Mouse (Mus musculus) neural tube, embryonic 11.5 days (tissue): Measurements from ENCODE around the gene Cpa5. TPM values are rescaled to one million over a fixed set of nuclear protein-coding genes. Genes with fewer than 3 reads are reported as not detected.

Experiments
- ATAC-seq: fragments of 200-750 bp; cut with Nextera tagmentation; 2 replicates; pipeline ENCODE4 v1.8.0; 2017; ENCODE audit warnings: moderate number of reproducible peaks, mild to moderate bottlenecking, moderate TSS enrichment, moderate library complexity; ENCODE audit not compliant: insufficient read depth, low FRiP score, low TSS enrichment
- DNase-seq: peaks from one replicate; pipeline ENCODE4 v3.0.0-alpha.2; 2015; ENCODE audit warnings: low spot score
- H3K27ac ChIP-seq: fragments of 300-500 bp; sonication (generic); 2 replicates; pipeline ENCODE4 v1.5.1; 2014; ENCODE audit warnings: low read depth, mild to moderate bottlenecking, low read length
- H3K27me3 ChIP-seq: fragments of 300-500 bp; sonication (generic); 2 replicates; pipeline ENCODE4 v1.6.1; 2014; ENCODE audit warnings: mild to moderate bottlenecking, low read length, mixed read lengths; ENCODE audit not compliant: control insufficient read depth, insufficient read depth
- H3K36me3 ChIP-seq: fragments of 300-500 bp; sonication (generic); 2 replicates; pipeline ENCODE4 v1.6.1; 2014; ENCODE audit warnings: mild to moderate bottlenecking, low read length, moderate library complexity, mixed read lengths; ENCODE audit not compliant: control insufficient read depth, insufficient read depth
- H3K4me1 ChIP-seq: fragments of 300-500 bp; sonication (generic); 2 replicates; pipeline ENCODE4 v1.6.1; 2014; ENCODE audit warnings: low read length, mixed read lengths; ENCODE audit not compliant: control insufficient read depth, insufficient read depth
- H3K4me2 ChIP-seq: fragments of 300-500 bp; sonication (generic); 2 replicates; pipeline ENCODE4 v1.6.1; 2014; ENCODE audit warnings: low read depth, mild to moderate bottlenecking, moderate library complexity
- H3K4me3 ChIP-seq: fragments of 300-500 bp; sonication (generic); 2 replicates; pipeline ENCODE4 v1.5.1; 2014; ENCODE audit warnings: low read depth, low read length
- H3K9ac ChIP-seq: fragments of 300-500 bp; sonication (generic); 2 replicates; pipeline ENCODE4 v1.6.1; 2014; ENCODE audit warnings: mild to moderate bottlenecking, low read length
- H3K9me3 ChIP-seq: fragments of 300-500 bp; sonication (generic); 2 replicates; pipeline ENCODE4 v1.6.1; 2016; ENCODE audit warnings: low read length; ENCODE audit not compliant: control insufficient read depth
- WGBS: fragments of 180-500 bp; shearing (Covaris S2); extraction: QIAGEN DNeasy Blood & Tissue Kit; methylation state at CpG from one replicate; pipeline ENCODE4 v1.1.7; 2014; 5-methylcytosine and 5-hydroxymethylcytosine counted together
- polyA plus RNA-seq: library from polyadenylated mRNA; unstranded; fragments of >200 nt; fragmentation: Nextera tagmentation; extraction: Ambion mirVana; gene quantifications from 2 replicates; pipeline ENCODE4 v1.2.1, GENCODE M21; 2014

The Cpa5 gene
- polyA plus RNA-seq, 1 experiment from 2014 or later, result not detected

- H3K27me3 ChIP-seq, result no peaks in the 10 kb centered on the region
- no peak overlapping the region for H3K27ac ChIP-seq
- no peak overlapping the region for H3K9ac ChIP-seq
- no peak for DNase-seq
- H3K36me3 ChIP-seq, result no peaks in the 10 kb centered on the region
- no peak for ATAC-seq
- H3K4me2 ChIP-seq, result no peak overlapping the region
- WGBS, result 85% methylated on average over 4 of the region's 4 CpGs
- H3K4me3 ChIP-seq, result no peak overlapping the region
- peaks cover 19% of the 10 kb centered on the region for H3K4me1 ChIP-seq
- no peaks in the 10 kb centered on the region for H3K9me3 ChIP-seq
Observed at GRCm38 (mm10) chr6:30621986-30622389, 11.2 kb downstream of the Cpa5 start.

GRCm38 (mm10) chr6:30624763-30625162, 14.0 kb downstream of the Cpa5 start:
- ATAC-seq, result no peak
- Histone ChIP-seq H3K4me3 (no peak overlapping the region), H3K9me3 (no peaks in the 10 kb centered on the region), H3K27ac (no peak overlapping the region), H3K9ac (no peak overlapping the region), H3K4me1 (no peaks in the 10 kb centered on the region), H3K27me3 (no peaks in the 10 kb centered on the region), H3K36me3 (no peaks in the 10 kb centered on the region), H3K4me2 (no peak overlapping the region)
- WGBS, result 94% methylated on average over 9 of the region's 9 CpGs
- no peak for DNase-seq

GRCm38 (mm10) chr6:30628152-30628551, 17.3 kb downstream of the Cpa5 start:
- 42% methylated on average over 6 of the region's 6 CpGs for WGBS
- no peak for ATAC-seq
- no peak overlapping the region for H3K4me2 ChIP-seq
- no peaks in the 10 kb centered on the region for H3K27me3 ChIP-seq
- H3K27ac ChIP-seq, result 0 out of 2 replicates have a peak overlapping the region, but pooled peaks have one; percentile 37
- H3K4me3 ChIP-seq, result no peak overlapping the region
- no peaks in the 10 kb centered on the region for H3K36me3 ChIP-seq
- peak; percentile 53 for DNase-seq
- no peak overlapping the region for H3K9ac ChIP-seq
- H3K4me1 ChIP-seq, result no peaks in the 10 kb centered on the region
- H3K9me3 ChIP-seq, result no peaks in the 10 kb centered on the region

- ATAC-seq (no peak), DNase-seq (no peak)
- no peaks in the 10 kb centered on the region for H3K27me3 ChIP-seq
- H3K9me3 ChIP-seq, result no peaks in the 10 kb centered on the region
- H3K9ac ChIP-seq, result no peak overlapping the region
- no peak overlapping the region for H3K27ac ChIP-seq
- H3K4me1 ChIP-seq, result no peaks in the 10 kb centered on the region
- no peak overlapping the region for H3K4me2 ChIP-seq
- WGBS, result 93% methylated on average over 1 of the region's 1 CpGs
- no peak overlapping the region for H3K4me3 ChIP-seq
- no peaks in the 10 kb centered on the region for H3K36me3 ChIP-seq
Observed at GRCm38 (mm10) chr6:30629989-30630388, 19.2 kb downstream of the Cpa5 start.

GRCm38 (mm10) chr6:30635361-30635862, 24.6 kb downstream of the Cpa5 start:
- H3K4me2 ChIP-seq, result no peak overlapping the region
- no peak for DNase-seq
- no peaks in the 10 kb centered on the region for H3K9me3 ChIP-seq
- H3K27me3 ChIP-seq, result no peaks in the 10 kb centered on the region
- H3K27ac ChIP-seq, result peak overlapping the region; percentile 44; the same call in 1 of the 2 replicates
- ATAC-seq, result no peak
- no peaks in the 10 kb centered on the region for H3K36me3 ChIP-seq
- no peak overlapping the region for H3K4me3 ChIP-seq
- H3K4me1 ChIP-seq, result peaks cover 10% of the 10 kb centered on the region; the same call in 1 of the 2 replicates
- H3K9ac ChIP-seq, result no peak overlapping the region
- 43% methylated on average over 8 of the region's 8 CpGs for WGBS

- DNase-seq (peak; percentile 45), ATAC-seq (no peak)
- Histone ChIP-seq H3K4me2 (no peak overlapping the region), H3K9ac (no peak overlapping the region), H3K27me3 (no peaks in the 10 kb centered on the region), H3K9me3 (no peaks in the 10 kb centered on the region), H3K4me3 (no peak overlapping the region), H3K27ac (peak overlapping the region; percentile 54), H3K4me1 (peaks cover 10% of the 10 kb centered on the region; the same call in 1 of the 2 replicates), H3K36me3 (no peaks in the 10 kb centered on the region)
- WGBS, result 22% methylated on average over 4 of the region's 4 CpGs
Observed at GRCm38 (mm10) chr6:30636186-30636842, 25.5 kb downstream of the Cpa5 start.

- Histone ChIP-seq H3K9me3 (no peaks in the 10 kb centered on the region), H3K4me1 (peaks cover 10% of the 10 kb centered on the region; the same call in 1 of the 2 replicates), H3K36me3 (no peaks in the 10 kb centered on the region), H3K27me3 (no peaks in the 10 kb centered on the region), H3K27ac (no peak within 1 kb of the TSS), H3K9ac (no peak within 1 kb of the TSS), H3K4me2 (no peak within 1 kb of the TSS), H3K4me3 (no peak within 1 kb of the TSS)
- no peak for ATAC-seq
- 85% methylated on average over 5 of the region's 5 CpGs for WGBS
- DNase-seq, result no peak
Observed at GRCm38 (mm10) chr6:30638674-30639268, 28.0 kb downstream of the Cpa5 start, which contains the start of gene Cpa1. Gene Cpa1 (plus strand): TSS chr6:30639218.

- WGBS, result 80% methylated on average over 12 of the region's 12 CpGs
- no peak overlapping the region for H3K4me2 ChIP-seq
- no peaks in the 10 kb centered on the region for H3K9me3 ChIP-seq
- ATAC-seq (no peak), DNase-seq (no peak)
- H3K4me3 ChIP-seq, result no peak overlapping the region
- H3K4me1 ChIP-seq, result no peaks in the 10 kb centered on the region
- H3K27me3 ChIP-seq, result no peaks in the 10 kb centered on the region
- no peak overlapping the region for H3K27ac ChIP-seq
- no peak overlapping the region for H3K9ac ChIP-seq
- H3K36me3 ChIP-seq, result no peaks in the 10 kb centered on the region
Observed at GRCm38 (mm10) chr6:30643694-30644460, 33.1 kb downstream of the Cpa5 start.
